Mouse (Mus musculus) hindlimb bud, embryonic 11.5 days (tissue): Measurements from ENCODE around the gene Ddah2.

Source experiments
- DNase-seq: peaks from one replicate; pipeline ENCODE4 v3.0.0-alpha.2; 2012; ENCODE audit warnings: low read depth, low spot score; ENCODE audit errors: extremely low spot score

The Ddah2 gene

GRCm38 (mm10) chr17:35058911-35059892, at the start of gene Ddah2:
Gene Ddah2 (plus strand): TSS chr17:35059035.
- peak; percentile 52 for DNase-seq

- DNase-seq: no peak
These were observed 49.2 kb upstream of the Ddah2 start for GRCm38 (mm10) chr17:35009586-35009985.

GRCm38 (mm10) chr17:35011440-35011839, 47.4 kb upstream of the Ddah2 start:
- DNase-seq: no peak

DNA sequence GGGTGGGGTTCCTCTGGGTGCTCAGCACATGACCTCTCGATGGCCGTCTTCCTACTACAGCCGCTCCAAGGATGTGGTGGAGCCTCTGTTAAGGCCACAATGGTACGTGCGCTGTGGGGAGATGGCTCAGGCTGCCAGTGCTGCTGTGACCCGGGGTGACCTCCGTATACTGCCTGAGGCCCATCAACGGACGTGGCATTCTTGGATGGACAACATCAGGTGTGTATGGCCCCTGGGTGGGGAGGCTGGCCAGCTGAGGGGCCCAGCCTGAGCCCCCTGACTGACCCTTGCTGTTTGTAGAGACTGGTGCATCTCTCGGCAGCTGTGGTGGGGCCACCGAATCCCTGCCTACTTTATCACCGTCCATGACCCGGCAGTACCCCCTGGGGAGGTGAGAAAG, 46.4 kb upstream of the Ddah2 start:
- no peak for DNase-seq

- no peak for DNase-seq
These were observed 45.6 kb upstream of the Ddah2 start for GRCm38 (mm10) chr17:35013221-35013620.

- DNase-seq: no peak
These were observed 43.5 kb upstream of the Ddah2 start for GRCm38 (mm10) chr17:35015296-35015695.

DNA sequence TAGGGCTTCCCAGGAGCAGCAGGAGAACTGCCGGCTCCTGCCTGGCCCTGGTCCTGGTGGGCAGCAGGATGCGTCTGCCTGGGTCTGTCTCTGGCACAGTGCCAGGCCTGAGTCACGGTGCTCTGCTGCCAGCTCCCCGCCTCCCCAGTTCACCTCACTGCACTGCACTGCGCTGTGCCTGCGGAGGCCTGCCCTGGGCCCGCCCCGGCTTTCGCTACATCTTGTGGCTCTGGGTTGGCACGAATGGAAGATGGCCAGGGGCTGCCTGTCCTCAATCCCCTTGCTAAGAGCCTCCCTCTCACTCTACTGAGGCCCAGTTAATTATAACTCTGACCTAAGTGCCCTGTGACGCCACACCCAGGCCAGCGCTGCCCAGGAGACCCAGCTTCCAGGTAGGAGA, 42.5 kb upstream of the Ddah2 start, which contains the start of gene Vwa7:
TSS of gene Vwa7 (plus strand) at position 204 of the 400 bp plus-strand sequence.
- no peak for DNase-seq

DNA sequence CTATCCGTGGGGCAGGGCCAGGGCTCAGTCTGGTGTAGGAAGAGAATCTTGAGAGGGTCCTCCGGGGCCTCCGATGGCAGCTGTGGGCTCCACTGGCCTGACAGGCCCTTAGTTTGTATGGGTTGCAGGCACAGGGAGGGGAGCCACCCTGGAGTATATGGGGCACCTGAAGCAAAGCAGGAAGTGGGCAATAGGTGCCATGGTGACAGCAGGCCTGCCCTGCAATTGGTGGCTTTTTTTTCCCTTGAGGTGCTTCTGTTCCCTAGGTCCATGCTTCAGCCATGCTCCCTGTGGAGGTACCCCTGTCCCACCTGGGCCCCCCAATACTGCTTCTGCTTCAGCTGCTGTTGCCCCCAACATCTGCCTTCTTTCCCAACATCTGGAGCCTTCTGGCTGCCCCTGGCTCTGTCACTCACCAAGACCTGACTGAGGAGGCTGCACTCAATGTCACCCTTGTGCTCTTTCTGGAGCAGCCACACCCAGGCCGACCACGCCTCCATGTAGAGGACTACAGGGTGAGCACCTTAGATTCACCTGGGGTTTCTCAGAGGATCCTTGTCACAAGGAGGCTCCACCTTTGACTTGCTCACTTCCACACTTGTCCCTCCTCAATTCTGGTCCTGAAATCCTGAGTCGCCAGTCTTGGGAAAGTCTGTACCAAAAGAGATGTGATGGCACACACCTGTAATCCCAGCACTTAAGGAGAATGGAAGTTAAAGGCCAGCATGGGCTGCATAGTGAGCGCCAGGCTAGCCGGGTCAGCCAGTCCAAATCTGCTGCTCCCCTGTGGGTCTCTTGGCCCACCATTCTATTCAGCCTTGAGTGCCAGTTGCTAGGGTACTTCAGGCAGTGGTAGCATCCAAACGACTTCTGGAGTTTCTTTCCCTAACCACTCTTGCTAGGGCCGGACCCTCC, 41.8 kb upstream of the Ddah2 start:
- no peak for DNase-seq

DNA sequence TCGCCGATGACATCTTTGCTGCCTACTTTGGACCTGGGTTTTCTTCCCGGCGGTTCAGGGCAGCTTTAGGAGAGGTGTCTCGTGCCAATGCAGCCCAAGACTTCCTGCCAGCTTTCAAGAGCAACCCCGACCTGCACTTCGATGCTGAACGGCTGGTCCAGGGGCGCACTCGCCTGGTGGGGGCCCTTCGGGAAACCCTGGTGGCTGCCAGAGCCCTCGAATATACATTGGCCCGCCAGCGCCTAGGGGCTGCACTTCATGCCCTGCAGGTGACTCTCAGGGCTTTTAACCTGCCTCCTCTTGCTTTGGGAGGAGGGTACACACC, 41.2 kb upstream of the Ddah2 start:
- DNase-seq: no peak

- DNase-seq: no peak
These were observed 40.7 kb upstream of the Ddah2 start for GRCm38 (mm10) chr17:35018171-35018570.

DNA sequence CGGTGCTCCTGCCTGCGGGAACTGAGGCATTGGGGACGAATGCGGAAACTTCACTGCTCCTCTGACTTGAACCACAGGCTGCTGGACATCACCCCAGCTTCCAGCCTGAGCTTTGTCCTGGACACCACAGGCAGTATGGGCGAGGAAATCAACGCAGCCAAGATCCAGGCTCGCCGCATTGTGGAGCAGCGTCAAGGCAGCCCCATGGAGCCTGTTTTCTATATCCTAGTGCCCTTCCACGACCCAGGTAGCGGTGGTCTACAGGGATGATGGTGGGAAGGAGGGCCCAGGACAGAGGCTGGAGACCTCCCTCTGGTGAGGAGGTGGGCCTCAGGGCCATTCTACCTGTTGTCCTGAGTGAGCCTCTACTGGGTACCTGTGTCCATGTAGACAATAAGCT, 38.9 kb upstream of the Ddah2 start:
- DNase-seq: no peak

- no peak for DNase-seq
These were observed 38.3 kb upstream of the Ddah2 start for GRCm38 (mm10) chr17:35020551-35020950.

DNA sequence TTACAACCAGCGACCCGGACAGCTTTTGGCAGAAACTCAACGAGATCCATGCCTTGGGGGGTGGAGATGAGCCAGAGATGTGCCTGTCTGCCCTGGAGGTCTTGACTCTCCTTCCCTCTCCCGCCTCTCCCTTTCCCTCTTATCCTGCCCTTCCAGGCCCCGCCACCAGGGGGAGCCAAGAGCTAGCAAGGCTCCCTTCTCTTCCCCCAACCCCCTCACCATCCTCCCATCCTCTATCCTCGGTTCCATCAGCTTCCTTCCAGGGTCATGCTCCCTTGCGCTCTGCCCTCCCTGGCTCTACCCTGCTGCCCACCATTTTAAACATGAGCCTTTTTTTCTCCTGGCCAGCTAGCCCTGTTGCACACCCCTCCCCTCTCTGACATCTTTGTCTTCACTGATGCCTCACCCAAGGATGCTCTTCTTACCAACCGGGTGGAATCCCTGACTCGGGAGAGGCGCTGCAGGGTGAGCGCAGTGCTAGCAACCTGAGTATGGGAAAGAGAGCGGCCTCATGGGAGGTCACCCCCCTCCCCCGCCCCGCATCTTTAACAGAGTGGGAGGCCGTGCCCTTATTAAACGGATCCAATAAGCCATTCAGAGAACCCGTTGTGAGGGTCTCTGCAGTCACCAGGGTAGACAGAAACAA, 37.5 kb upstream of the Ddah2 start:
- no peak for DNase-seq

DNA sequence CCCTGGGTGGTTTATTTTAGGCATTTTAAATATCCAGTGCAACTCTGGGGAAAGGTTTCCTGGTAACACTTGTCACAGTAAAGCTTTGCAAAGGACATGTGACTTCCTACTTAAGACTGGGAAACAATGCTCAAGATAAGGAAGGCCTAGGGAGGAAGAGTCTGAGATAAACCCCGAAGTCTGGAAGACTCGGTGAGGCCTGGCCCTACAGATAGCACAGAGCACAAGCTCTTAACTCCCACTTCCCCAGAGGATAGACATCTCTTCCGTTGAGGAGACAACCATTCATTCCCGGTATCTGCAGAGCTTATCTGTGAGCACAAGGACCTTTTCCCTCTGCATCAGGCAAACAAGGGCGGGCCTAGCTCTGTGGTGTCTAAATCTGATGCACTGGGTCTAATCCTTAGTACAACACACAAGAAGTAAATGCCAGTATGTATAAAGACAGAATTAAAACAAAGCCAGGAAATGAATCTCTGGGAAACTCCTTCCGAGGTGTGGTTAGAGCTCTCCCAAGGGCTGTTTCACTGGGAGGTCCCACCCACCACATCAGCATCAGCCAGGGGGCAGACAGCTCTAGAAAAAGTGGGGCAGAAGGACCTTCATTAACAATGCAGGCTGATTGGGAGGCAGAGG, 36.9 kb upstream of the Ddah2 start:
- no peak for DNase-seq

DNA sequence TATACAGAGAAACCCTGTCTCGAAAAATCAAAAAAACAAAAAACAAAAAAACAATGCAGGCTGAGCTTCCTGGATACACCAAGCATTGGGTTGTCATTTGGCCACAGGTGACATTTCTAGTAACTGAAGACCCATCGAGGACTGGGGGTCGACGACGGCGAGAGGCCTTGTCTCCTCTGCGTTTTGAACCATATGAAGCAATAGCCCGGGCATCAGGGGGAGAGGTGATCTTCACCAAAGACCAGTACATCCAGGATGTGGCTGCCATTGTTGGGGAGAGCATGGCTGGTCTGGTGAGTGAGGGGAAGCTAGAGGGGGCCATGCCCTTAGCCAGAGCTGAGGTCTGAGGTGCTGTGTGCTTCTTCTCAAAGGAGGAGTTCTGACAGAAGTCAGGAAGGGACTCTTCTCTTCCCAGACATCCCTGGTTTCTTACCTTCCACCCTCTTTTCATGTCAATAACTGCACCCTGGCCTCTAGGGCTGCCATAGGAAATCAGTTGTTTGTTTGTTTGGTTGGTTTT, 36.2 kb upstream of the Ddah2 start:
- DNase-seq: no peak

DNA sequence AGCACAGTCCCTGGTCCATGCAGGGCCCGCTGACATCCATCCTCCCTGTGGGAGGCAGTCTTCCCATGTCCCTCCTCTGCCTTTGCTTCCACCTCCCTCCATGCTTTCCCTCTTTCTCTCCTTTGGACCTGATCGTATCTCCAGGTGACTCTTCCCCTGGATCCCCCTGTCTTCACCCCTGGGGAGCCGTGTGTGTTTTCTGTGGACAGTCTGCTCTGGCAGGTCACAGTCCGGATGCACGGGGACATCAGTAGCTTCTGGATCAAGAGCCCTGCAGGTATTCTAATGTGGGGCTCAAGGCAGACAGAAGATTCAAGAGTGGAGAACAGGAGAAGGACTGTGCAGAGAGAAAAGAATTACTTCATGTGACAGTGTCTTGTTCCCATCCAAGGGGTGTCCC, 35.6 kb upstream of the Ddah2 start:
- DNase-seq: no peak

- DNase-seq: no peak
These were observed 35.1 kb upstream of the Ddah2 start for GRCm38 (mm10) chr17:35023756-35024155.

GRCm38 (mm10) chr17:35024261-35024660, 34.6 kb upstream of the Ddah2 start:
- DNase-seq: no peak

- no peak for DNase-seq
These were observed 33.9 kb upstream of the Ddah2 start for GRCm38 (mm10) chr17:35024691-35025488.

- DNase-seq: no peak
These were observed 32.6 kb upstream of the Ddah2 start for GRCm38 (mm10) chr17:35026206-35026605.
